Mouse (Mus musculus) liver, postnatal 0 days (tissue): ENCODE data around the gene Tmem189.

Experiments used
- CTCF ChIP-seq: sonication (generic); IDR thresholded peaks from 2 replicates; pipeline ENCODE4 v1.5.1; 2016; ENCODE audit warnings: antibody characterized with exemption, low read depth
- EP300 ChIP-seq: IDR thresholded peaks from 2 replicates; pipeline ENCODE4 v1.6.1; 2016; ENCODE audit warnings: antibody characterized with exemption, low read depth, mild to moderate bottlenecking

- TF ChIP-seq EP300 (no peak), CTCF (no peak)
Observed at GRCm38 (mm10) chr2:167595761-167596171, 93.9 kb downstream of the Tmem189 start.
